Mouse (Mus musculus) spleen, adult 2 months (tissue): ENCODE results near the gene Cyp2d22. TPM values are rescaled to one million over a fixed set of nuclear protein-coding genes. Genes with fewer than 3 reads are reported as not detected.

Experiments used
- DNase-seq, 2 experiments: peaks; one replicate each; pipeline versions ENCODE4 v3.0.0 to v3.0.0-alpha.2; 2012 to 2021; ENCODE audit warnings: low spot score in 2 of 2, low read depth in 1 of 2
- H3K27ac ChIP-seq: fragments of 200-500 bp; 2 replicates; pipeline ENCODE4 v1.5.1; 2012; ENCODE audit warnings: low read length, inconsistent platforms; ENCODE audit not compliant: insufficient read depth
- H3K27me3 ChIP-seq: fragments of 200-500 bp; 2 replicates; pipeline ENCODE4 v1.6.1; 2012; ENCODE audit warnings: mild to moderate bottlenecking, moderate library complexity, low read length, inconsistent platforms; ENCODE audit not compliant: control insufficient read depth, insufficient read depth
- H3K36me3 ChIP-seq: fragments of 200-500 bp; 2 replicates; pipeline ENCODE4 v1.6.1; 2012; ENCODE audit warnings: mild to moderate bottlenecking, low read length, inconsistent platforms; ENCODE audit not compliant: control insufficient read depth, insufficient read depth
- H3K4me1 ChIP-seq: fragments of 200-500 bp; 2 replicates; pipeline ENCODE4 v1.6.1; 2011; ENCODE audit warnings: inconsistent platforms; ENCODE audit not compliant: control insufficient read depth, insufficient read depth, insufficient read length
- H3K4me3 ChIP-seq: fragments of 200-500 bp; 2 replicates; pipeline ENCODE4 v1.5.1; 2011; ENCODE audit warnings: mild to moderate bottlenecking, inconsistent platforms; ENCODE audit not compliant: insufficient read depth, insufficient read length; ENCODE audit errors: extremely low read depth
- CTCF ChIP-seq: fragments of 200-500 bp; IDR thresholded peaks from 2 replicates; pipeline ENCODE4 v1.5.1; 2011; ENCODE audit warnings: mild to moderate bottlenecking, inconsistent platforms; ENCODE audit not compliant: insufficient read depth, insufficient read length, insufficient replicate concordance; ENCODE audit errors: extremely low read depth
- POLR2A ChIP-seq: fragments of 200-500 bp; IDR thresholded peaks from 2 replicates; pipeline ENCODE4 v1.6.1; 2011; ENCODE audit warnings: low read depth, low read length, inconsistent platforms
- WGBS: fragments of 180-500 bp; shearing (Covaris S2); methylation state at CpG from one replicate; pipeline ENCODE4 v1.1.7; 2018; 5-methylcytosine and 5-hydroxymethylcytosine counted together
- polyA plus RNA-seq: library from polyadenylated mRNA; depleted of rRNA; stranded (reverse); fragments of >200 nt; gene quantifications from 2 replicates; pipeline ENCODE4 v1.2.3, GENCODE M21; 2012

The Cyp2d22 gene
- polyA plus RNA-seq, 1 experiment, result 11.3 TPM

GRCm38 (mm10) chr15:82340414-82341035 is 39.5 kb downstream of the Cyp2d22 start:
- 53% methylated on average over 21 of the region's 21 CpGs for WGBS
- no peak for TF ChIP-seq POLR2A
- no peak for TF ChIP-seq CTCF
- Histone ChIP-seq H3K27me3 (no peaks in the 10 kb centered on the region), H3K36me3 (peaks cover 4% of the 10 kb centered on the region), H3K4me1 (peaks cover 8% of the 10 kb centered on the region), H3K27ac (peak overlapping the region; percentile 72), H3K4me3 (peak overlapping the region; percentile 49; the same call in 1 of the 2 replicates)
- DNase-seq, result no peak

DNA sequence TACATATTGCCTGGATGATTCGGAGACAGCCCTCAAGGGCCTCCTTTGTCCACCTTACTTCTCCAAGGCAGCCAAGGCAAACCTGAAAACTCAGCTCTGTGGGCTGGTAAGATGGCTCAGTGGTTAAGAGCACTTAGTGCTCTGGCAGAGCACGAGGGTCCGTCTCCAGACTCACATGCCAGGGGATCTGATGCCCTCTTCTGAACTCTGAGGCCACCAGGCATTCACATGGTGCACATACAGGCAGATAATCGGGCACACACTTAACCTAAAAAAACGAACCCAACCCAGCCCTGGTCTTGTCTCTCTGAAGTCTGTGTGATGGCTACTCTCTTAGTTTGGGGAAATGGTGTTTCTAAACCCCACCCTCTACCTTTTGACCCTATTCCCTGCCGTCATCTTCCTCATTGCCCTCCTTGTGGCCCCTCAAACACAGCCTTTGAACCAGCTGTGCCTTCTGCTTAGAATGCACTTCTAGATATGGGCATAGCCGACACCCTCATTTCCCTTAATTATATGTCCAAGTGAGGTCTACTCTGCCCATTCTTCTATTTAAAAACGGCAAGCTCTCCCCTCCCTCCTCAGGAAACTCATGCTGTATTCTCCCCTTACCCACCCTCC is 40.3 kb downstream of the Cyp2d22 start:
- WGBS, result 69% methylated on average over 8 of the region's 8 CpGs

GRCm38 (mm10) chr15:82339150-82339549 is 40.9 kb downstream of the Cyp2d22 start:
- H3K27me3 ChIP-seq, result no peaks in the 10 kb centered on the region
- WGBS, result 55% methylated on average over 10 of the region's 10 CpGs
- DNase-seq, result no peak
- H3K4me3 ChIP-seq, result peak overlapping the region; percentile 73; the same call in 1 of the 2 replicates
- peaks cover 13% of the 10 kb centered on the region for H3K36me3 ChIP-seq
- TF ChIP-seq CTCF (no peak), POLR2A (no peak)
- no peak overlapping the region for H3K27ac ChIP-seq
- peaks cover 8% of the 10 kb centered on the region for H3K4me1 ChIP-seq

More for the DNA sequence above, 40.3 kb downstream of the Cyp2d22 start:
- no peak for DNase-seq
- no peak overlapping the region for H3K27ac ChIP-seq
- H3K4me3 ChIP-seq, result no peak overlapping the region
- H3K27me3 ChIP-seq, result no peaks in the 10 kb centered on the region
- peaks cover 10% of the 10 kb centered on the region for H3K36me3 ChIP-seq
- H3K4me1 ChIP-seq, result peaks cover 8% of the 10 kb centered on the region
- TF ChIP-seq CTCF (no peak), POLR2A (no peak)

DNA sequence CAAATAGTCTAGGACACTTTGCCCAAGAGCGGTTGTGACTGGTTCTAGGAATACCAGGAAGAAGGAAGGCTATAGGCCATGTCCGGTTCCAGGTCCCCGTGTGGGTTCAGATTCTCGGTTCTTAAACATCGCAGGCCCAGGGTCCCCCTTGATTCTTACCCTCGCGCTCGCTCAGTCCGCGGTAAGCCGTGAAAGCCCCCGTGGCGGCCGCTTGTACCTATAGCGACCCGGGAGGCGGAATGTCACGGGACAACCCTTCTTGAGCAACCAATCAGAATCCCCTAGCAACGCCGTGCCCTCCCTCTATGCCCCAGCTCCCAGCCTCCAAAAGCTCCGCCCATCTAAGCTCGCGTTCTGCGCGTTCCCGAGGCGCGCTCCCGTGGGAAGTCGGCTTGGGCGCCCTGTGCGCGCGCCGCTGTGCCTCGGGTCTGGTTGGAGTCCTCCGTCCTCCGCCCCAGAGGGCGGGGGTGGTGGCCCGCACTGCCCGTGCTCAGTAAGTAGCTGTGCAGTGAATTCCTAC is 41.4 kb downstream of the Cyp2d22 start, which contains the start of the genes Naga, Pheta2 and Smdt1:
Gene Naga, minus strand, starts transcription at position 333 of the 520 bp plus-strand sequence.
Gene Pheta2, plus strand, starts transcription at position 350 of the 520 bp plus-strand sequence.
Gene Smdt1, plus strand, starts transcription at position 367 of the 520 bp plus-strand sequence.
- under 1% methylated on average over 41 of the region's 41 CpGs for WGBS
- no peak for TF ChIP-seq CTCF
- no peak for TF ChIP-seq POLR2A
- Histone ChIP-seq H3K27me3 (no peaks in the 10 kb centered on the region), H3K27ac (peak within 1 kb of the TSS; percentile 27; the same call in 1 of the 2 replicates), H3K4me1 (peaks cover 8% of the 10 kb centered on the region), H3K4me3 (peak within 1 kb of the TSS; percentile 73), H3K36me3 (peaks cover 13% of the 10 kb centered on the region)
- peak; percentile 83 to 89 for DNase-seq

GRCm38 (mm10) chr15:82337875-82338274 is 42.2 kb downstream of the Cyp2d22 start:
- Histone ChIP-seq H3K4me3 (peak overlapping the region; percentile 73), H3K27ac (peak overlapping the region; percentile 15; the same call in 1 of the 2 replicates), H3K27me3 (no peaks in the 10 kb centered on the region), H3K4me1 (peaks cover 8% of the 10 kb centered on the region), H3K36me3 (peaks cover 13% of the 10 kb centered on the region)
- DNase-seq, result no peak
- WGBS, result under 1% methylated on average over 4 of the region's 4 CpGs
- TF ChIP-seq POLR2A (no peak), CTCF (no peak)

DNA sequence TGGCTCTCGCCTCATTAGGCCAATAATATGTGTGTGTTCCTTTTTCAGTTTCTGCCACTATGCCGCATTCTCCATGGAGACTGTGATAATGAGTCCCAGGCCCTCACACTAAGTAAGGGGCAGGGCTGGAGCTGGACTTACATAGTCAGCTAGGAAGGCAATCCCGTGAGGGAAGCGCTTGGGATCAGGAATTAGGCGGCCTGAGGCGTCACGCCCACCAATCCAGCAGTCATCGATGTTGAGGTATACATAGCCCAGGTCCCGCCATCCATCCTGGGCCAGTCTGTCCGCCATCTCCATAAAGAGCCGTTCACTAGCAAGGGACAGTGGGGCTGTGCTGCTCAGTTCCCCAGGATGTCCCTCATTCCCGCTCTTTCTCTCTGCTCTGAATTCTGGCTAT is 43.4 kb downstream of the Cyp2d22 start:
- Histone ChIP-seq H3K27me3 (no peaks in the 10 kb centered on the region), H3K27ac (no peak overlapping the region), H3K36me3 (peaks cover 13% of the 10 kb centered on the region), H3K4me1 (peaks cover 8% of the 10 kb centered on the region), H3K4me3 (no peak overlapping the region)
- DNase-seq, result no peak
- WGBS, result 95% methylated on average over 12 of the region's 12 CpGs
- no peak for TF ChIP-seq POLR2A
- no peak for TF ChIP-seq CTCF
